Mouse (Mus musculus): Measurements from ENCODE around the gene Tiam1. TPM values are rescaled to one million over a fixed set of nuclear protein-coding genes. Genes with fewer than 3 reads are reported as not detected.

The Tiam1 gene
- polyA plus RNA-seq, 1 experiment = 10.7 TPM

DNA sequence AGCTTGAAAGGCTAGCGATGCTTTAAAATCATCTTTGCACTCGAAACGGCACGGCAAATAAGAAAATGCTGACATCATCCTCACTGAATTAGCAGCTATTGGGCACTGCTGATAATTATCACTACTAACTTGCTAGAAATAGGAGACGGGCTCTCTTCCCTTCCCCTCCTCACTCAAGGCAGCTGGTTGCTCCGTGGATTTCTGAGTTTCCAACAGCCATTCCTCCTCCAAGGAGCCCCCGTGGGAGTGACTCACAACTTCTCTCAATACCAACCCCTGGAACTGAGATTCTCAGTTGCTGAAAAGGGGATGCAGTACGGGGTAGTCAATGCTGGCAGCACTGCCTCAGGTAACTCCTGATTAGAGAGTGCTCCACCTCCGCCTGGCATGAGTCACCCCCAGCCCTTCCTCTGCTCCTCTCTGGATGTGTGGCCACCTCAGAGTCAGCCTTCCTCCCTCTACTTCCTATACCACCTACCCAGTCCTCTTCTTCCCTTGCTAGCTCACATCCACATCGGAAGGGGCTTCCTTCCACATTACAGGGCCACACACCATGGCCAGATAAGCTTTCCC is 253.6 kb downstream of the Tiam1 start:
- TF ChIP-seq POLR2A (IDR thresholded peaks at IDR 0.05; ENCODE audit: borderline replicate concordance, control insufficient read depth, low read depth, low read length) (no peak), CTCF (IDR thresholded peaks at IDR 0.05; ENCODE audit: control insufficient read depth, insufficient read depth, low read length) (no peak)
- Histone ChIP-seq H3K4me1 (ENCODE audit: control insufficient read depth, insufficient read depth, low read length) (no peaks in the 10 kb centered on the region), H3K27ac (ENCODE audit: control insufficient read depth, insufficient read depth, low read depth, low read length, poor library complexity) (no peak overlapping the region), H3K4me3 (replicated peaks; ENCODE audit: control insufficient read depth, low read depth, low read length) (no peak overlapping the region)
- WGBS = 31% methylated on average over 10 of the region's 10 CpGs

DNA sequence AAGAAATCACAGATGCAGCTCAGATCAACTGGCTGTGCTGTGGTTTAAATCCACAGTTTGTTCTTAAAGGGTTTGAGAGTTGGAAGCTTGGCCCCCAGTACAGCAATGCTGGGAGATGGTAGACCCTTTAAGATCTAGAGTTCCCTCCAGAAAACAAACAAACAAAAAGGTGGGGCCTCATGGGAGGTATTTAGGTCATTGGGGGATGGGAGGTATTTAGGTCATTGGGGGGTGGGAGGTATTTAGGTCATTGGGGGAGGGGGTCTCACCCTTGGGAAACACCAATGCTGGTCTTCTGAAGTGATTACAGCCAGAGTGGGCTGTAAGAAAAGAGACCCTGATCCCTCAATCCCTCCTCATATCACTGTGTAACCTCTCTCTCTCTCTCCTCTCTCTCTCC is 257.0 kb downstream of the Tiam1 start:
- TF ChIP-seq POLR2A (IDR thresholded peaks at IDR 0.05; ENCODE audit: borderline replicate concordance, control insufficient read depth, low read depth, low read length) (no peak), CTCF (IDR thresholded peaks at IDR 0.05; ENCODE audit: control insufficient read depth, insufficient read depth, low read length) (no peak)
- Histone ChIP-seq H3K27ac (ENCODE audit: control insufficient read depth, insufficient read depth, low read depth, low read length, poor library complexity) (no peak overlapping the region), H3K4me3 (replicated peaks; ENCODE audit: control insufficient read depth, low read depth, low read length) (no peak overlapping the region), H3K4me1 (ENCODE audit: control insufficient read depth, insufficient read depth, low read length) (no peaks in the 10 kb centered on the region)

DNA sequence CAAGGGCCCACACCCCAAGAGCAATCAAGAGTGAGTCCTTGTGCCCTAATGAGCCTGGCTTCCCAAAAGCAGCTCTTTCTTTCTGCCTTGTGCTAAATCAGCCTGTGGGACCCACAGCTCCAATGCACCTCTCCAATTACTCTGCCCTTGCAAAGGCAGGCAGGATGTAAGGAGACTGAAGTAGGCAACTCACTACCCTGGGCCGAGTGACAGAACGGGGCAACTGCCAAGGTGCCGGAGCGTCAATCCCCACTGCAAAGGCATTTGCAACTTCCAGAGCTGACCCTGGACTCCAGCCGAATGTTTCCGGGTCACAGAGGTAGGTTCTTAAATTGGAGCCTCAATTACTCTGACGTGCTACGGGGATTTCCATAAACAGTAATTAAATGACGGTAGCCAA is 257.9 kb downstream of the Tiam1 start:
- 89% methylated on average over 9 of the region's 9 CpGs for WGBS
- Histone ChIP-seq H3K4me3 (replicated peaks; ENCODE audit: control insufficient read depth, low read depth, low read length) (no peak overlapping the region), H3K4me1 (ENCODE audit: control insufficient read depth, insufficient read depth, low read length) (no peaks in the 10 kb centered on the region), H3K27ac (ENCODE audit: control insufficient read depth, insufficient read depth, low read depth, low read length, poor library complexity) (no peak overlapping the region)
- TF ChIP-seq POLR2A (IDR thresholded peaks at IDR 0.05; ENCODE audit: borderline replicate concordance, control insufficient read depth, low read depth, low read length) (no peak), CTCF (IDR thresholded peaks at IDR 0.05; ENCODE audit: control insufficient read depth, insufficient read depth, low read length) (no peak)

DNA sequence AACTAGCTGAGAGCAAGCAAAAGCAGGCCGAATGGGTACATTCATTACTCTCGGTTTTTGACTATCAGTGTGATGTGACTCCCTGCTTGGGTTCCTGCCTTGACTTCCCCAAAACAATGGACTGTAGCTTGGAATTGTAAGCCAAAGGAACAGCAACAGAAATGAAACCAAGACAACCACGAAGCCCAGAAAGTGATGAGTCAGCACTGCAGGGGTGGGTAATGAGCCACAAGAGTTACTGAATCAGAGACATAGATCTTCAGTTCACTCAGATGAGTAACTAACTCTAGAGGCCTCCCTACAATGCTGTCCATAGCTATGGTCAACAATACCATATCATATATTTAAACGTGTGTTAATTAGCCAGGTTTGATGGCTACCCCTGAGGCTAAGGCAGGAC is 259.7 kb downstream of the Tiam1 start:
- Histone ChIP-seq H3K27ac (ENCODE audit: control insufficient read depth, insufficient read depth, low read depth, low read length, poor library complexity) (no peak overlapping the region), H3K4me1 (ENCODE audit: control insufficient read depth, insufficient read depth, low read length) (no peaks in the 10 kb centered on the region), H3K4me3 (replicated peaks; ENCODE audit: control insufficient read depth, low read depth, low read length) (no peak overlapping the region)
- TF ChIP-seq POLR2A (IDR thresholded peaks at IDR 0.05; ENCODE audit: borderline replicate concordance, control insufficient read depth, low read depth, low read length) (no peak), CTCF (IDR thresholded peaks at IDR 0.05; ENCODE audit: control insufficient read depth, insufficient read depth, low read length) (no peak)
- 83% methylated on average over 4 of the region's 4 CpGs for WGBS

DNA sequence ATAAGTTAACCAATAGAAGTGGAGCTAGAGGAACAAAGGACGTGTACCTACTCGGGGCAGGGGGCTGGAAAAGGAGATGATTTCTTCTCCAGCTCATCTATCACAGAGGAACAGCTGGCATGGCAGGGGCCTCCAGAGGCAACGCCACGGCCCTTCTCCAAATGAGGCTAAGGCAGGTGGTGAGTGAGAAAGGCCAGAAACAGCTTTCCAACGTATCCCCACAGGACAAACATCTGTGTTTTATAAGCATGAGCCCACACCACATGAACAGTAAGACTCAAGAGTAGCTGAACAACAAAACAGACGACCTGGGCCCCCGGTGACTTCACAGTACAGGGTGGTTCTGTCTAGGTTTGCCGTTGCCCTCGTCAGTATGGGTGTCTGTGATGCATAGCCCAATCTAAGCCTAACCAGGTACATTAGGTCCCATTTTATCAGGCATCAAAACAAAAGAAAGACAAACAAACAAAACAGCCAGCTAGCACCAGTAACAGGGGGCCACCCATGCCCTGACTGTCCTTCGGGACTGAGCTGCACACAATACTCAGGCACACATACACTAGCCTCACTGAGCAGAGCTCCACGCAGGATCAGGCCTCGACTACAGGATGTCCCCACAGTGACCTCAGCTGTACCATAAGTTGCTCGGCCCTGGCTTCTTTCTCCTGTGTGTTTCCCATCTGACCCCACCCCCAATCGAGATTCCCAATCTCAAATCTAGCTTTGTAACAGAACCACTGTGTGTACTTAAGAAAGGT is 260.9 kb downstream of the Tiam1 start:
- Histone ChIP-seq H3K27ac (ENCODE audit: control insufficient read depth, insufficient read depth, low read depth, low read length, poor library complexity) (no peak overlapping the region), H3K4me3 (replicated peaks; ENCODE audit: control insufficient read depth, low read depth, low read length) (no peak overlapping the region), H3K4me1 (ENCODE audit: control insufficient read depth, insufficient read depth, low read length) (no peaks in the 10 kb centered on the region)
- TF ChIP-seq CTCF (IDR thresholded peaks at IDR 0.05; ENCODE audit: control insufficient read depth, insufficient read depth, low read length) = no peak
- 79% methylated on average over 14 of the region's 14 CpGs for WGBS

GRCm38 (mm10) chr16:89877206-89877605 is 266.4 kb downstream of the Tiam1 start:
- 73% methylated on average over 10 of the region's 10 CpGs for whole genome bisulfite sequencing
- H3K27ac ChIP-seq (ENCODE audit: control insufficient read depth, insufficient read depth, low read depth, low read length, poor library complexity) = no peak overlapping the region
- peaks cover 3% of the 10 kb centered on the region for H3K4me1 ChIP-seq (ENCODE audit: control insufficient read depth, insufficient read depth, low read length)
- TF ChIP-seq POLR2A (IDR thresholded peaks at IDR 0.05; ENCODE audit: borderline replicate concordance, control insufficient read depth, low read depth, low read length) (no peak), CTCF (IDR thresholded peaks at IDR 0.05; ENCODE audit: control insufficient read depth, insufficient read depth, low read length) (no peak)
- no peak overlapping the region for H3K4me3 ChIP-seq (replicated peaks; ENCODE audit: control insufficient read depth, low read depth, low read length)

GRCm38 (mm10) chr16:89876079-89876478 is 267.5 kb downstream of the Tiam1 start:
- WGBS = 82% methylated on average over 3 of the region's 3 CpGs
- no peak overlapping the region for H3K4me3 ChIP-seq (replicated peaks; ENCODE audit: control insufficient read depth, low read depth, low read length)
- H3K27ac ChIP-seq (ENCODE audit: control insufficient read depth, insufficient read depth, low read depth, low read length, poor library complexity) = no peak overlapping the region
- peaks cover 4% of the 10 kb centered on the region for H3K4me1 ChIP-seq (ENCODE audit: control insufficient read depth, insufficient read depth, low read length)
- TF ChIP-seq CTCF (IDR thresholded peaks at IDR 0.05; ENCODE audit: control insufficient read depth, insufficient read depth, low read length) (no peak), POLR2A (IDR thresholded peaks at IDR 0.05; ENCODE audit: borderline replicate concordance, control insufficient read depth, low read depth, low read length) (no peak)

- WGBS = 76% methylated on average over 15 of the region's 15 CpGs
Observed at GRCm38 (mm10) chr16:89874012-89874704, 269.4 kb downstream of the Tiam1 start.

More at GRCm38 (mm10) chr16:89874012-89874704, 269.4 kb downstream of the Tiam1 start:
- no peak overlapping the region for H3K4me3 ChIP-seq (replicated peaks; ENCODE audit: control insufficient read depth, low read depth, low read length)
- peaks cover 4% of the 10 kb centered on the region for H3K4me1 ChIP-seq (ENCODE audit: control insufficient read depth, insufficient read depth, low read length)
- no peak overlapping the region for H3K27ac ChIP-seq (ENCODE audit: control insufficient read depth, insufficient read depth, low read depth, low read length, poor library complexity)
- TF ChIP-seq POLR2A (IDR thresholded peaks at IDR 0.05; ENCODE audit: borderline replicate concordance, control insufficient read depth, low read depth, low read length) (no peak), CTCF (IDR thresholded peaks at IDR 0.05; ENCODE audit: control insufficient read depth, insufficient read depth, low read length) (no peak)
